Mouse (Mus musculus) forebrain, embryonic 11.5 days (tissue): ENCODE measurements around the gene Eif4h. TPM values are rescaled to one million over a fixed set of nuclear protein-coding genes. Genes with fewer than 3 reads are reported as not detected.

Source experiments
- ATAC-seq: fragments of 200-750 bp; cut with Nextera tagmentation; replicated peaks from 2 replicates; pipeline ENCODE4 v1.8.0; 2017; ENCODE audit warnings: moderate TSS enrichment; ENCODE audit not compliant: low FRiP score
- DNase-seq: peaks from one replicate; pipeline ENCODE4 v3.0.0-alpha.2; 2017; ENCODE audit warnings: low spot score
- H3K27ac ChIP-seq: fragments of 300-500 bp; sonication (generic); 2 replicates; pipeline ENCODE4 v1.5.1; 2014; ENCODE audit warnings: low read depth, low read length
- H3K27me3 ChIP-seq: fragments of 300-500 bp; sonication (generic); 2 replicates; pipeline ENCODE4 v1.6.1; 2014; ENCODE audit warnings: mild to moderate bottlenecking, low read length, mixed read lengths; ENCODE audit not compliant: control insufficient read depth, insufficient read depth
- H3K36me3 ChIP-seq: fragments of 300-500 bp; sonication (generic); 2 replicates; pipeline ENCODE4 v1.6.1; 2014; ENCODE audit warnings: mild to moderate bottlenecking, low read length, moderate library complexity, mixed read lengths; ENCODE audit not compliant: control insufficient read depth, insufficient read depth
- H3K4me1 ChIP-seq: fragments of 300-500 bp; sonication (generic); replicated peaks from 2 replicates; pipeline ENCODE4 v1.6.1; 2014; ENCODE audit warnings: low read length, mixed read lengths; ENCODE audit not compliant: control insufficient read depth, insufficient read depth
- H3K4me2 ChIP-seq: fragments of 300-500 bp; sonication (generic); 2 replicates; pipeline ENCODE4 v1.6.1; 2014; ENCODE audit warnings: low read depth, mild to moderate bottlenecking, low read length, moderate library complexity, mixed read lengths; ENCODE audit not compliant: severe bottlenecking
- H3K4me3 ChIP-seq: fragments of 300-500 bp; sonication (generic); 2 replicates; pipeline ENCODE4 v1.5.1; 2014; ENCODE audit warnings: low read depth, low read length
- H3K9ac ChIP-seq: fragments of 300-500 bp; sonication (generic); 2 replicates; pipeline ENCODE4 v1.6.1; 2014; ENCODE audit warnings: low read length
- H3K9me3 ChIP-seq: fragments of 300-500 bp; sonication (generic); 2 replicates; pipeline ENCODE4 v1.6.1; 2016; ENCODE audit warnings: low read length, mixed read lengths; ENCODE audit not compliant: control insufficient read depth
- WGBS: fragments of 180-500 bp; shearing (Covaris S2); extraction: QIAGEN DNeasy Blood & Tissue Kit; methylation state at CpG from one replicate; pipeline ENCODE4 v1.1.7; 2014; 5-methylcytosine and 5-hydroxymethylcytosine counted together
- polyA plus RNA-seq: library from polyadenylated mRNA; unstranded; fragments of >200 nt; fragmentation: Nextera tagmentation; extraction: Ambion mirVana; gene quantifications from 2 replicates; pipeline ENCODE4 v1.2.1, GENCODE M21; 2014

The Eif4h gene
- polyA plus RNA-seq, 1 experiment from 2014 or later: 493 TPM

- ATAC-seq (no peak), DNase-seq (no peak)
- H3K4me2 ChIP-seq: no peak overlapping the region
- H3K4me3 ChIP-seq: no peak overlapping the region
- H3K27ac ChIP-seq: no peak overlapping the region
- WGBS: 91% methylated on average over 16 of the region's 16 CpGs
- no peaks in the 10 kb centered on the region for H3K27me3 ChIP-seq
- H3K9me3 ChIP-seq: no peaks in the 10 kb centered on the region
- H3K4me1 ChIP-seq: no peaks in the 10 kb centered on the region
- H3K9ac ChIP-seq: no peak overlapping the region
- peaks cover 50% of the 10 kb centered on the region for H3K36me3 ChIP-seq
These were observed 18.1 kb downstream of the Eif4h start for GRCm38 (mm10) chr5:134621099-134621640.

- no peak overlapping the region for H3K4me3 ChIP-seq
- 97% methylated on average over 9 of the region's 9 CpGs for WGBS
- no peak overlapping the region for H3K9ac ChIP-seq
- no peak for DNase-seq
- peaks cover 46% of the 10 kb centered on the region for H3K36me3 ChIP-seq
- H3K9me3 ChIP-seq: no peaks in the 10 kb centered on the region
- no peaks in the 10 kb centered on the region for H3K27me3 ChIP-seq
- no peaks in the 10 kb centered on the region for H3K4me1 ChIP-seq
- ATAC-seq: no peak
- no peak overlapping the region for H3K4me2 ChIP-seq
- no peak overlapping the region for H3K27ac ChIP-seq
These were observed 18.8 kb downstream of the Eif4h start for GRCm38 (mm10) chr5:134620457-134620856.

- Histone ChIP-seq H3K36me3 (peaks cover 19% of the 10 kb centered on the region), H3K4me1 (no peaks in the 10 kb centered on the region), H3K4me3 (no peak overlapping the region), H3K27ac (no peak overlapping the region), H3K27me3 (no peaks in the 10 kb centered on the region), H3K9ac (no peak overlapping the region), H3K9me3 (no peaks in the 10 kb centered on the region), H3K4me2 (no peak overlapping the region)
- DNase-seq: peak; percentile 62
- WGBS: 71% methylated on average over 3 of the region's 3 CpGs
- no peak for ATAC-seq
These were observed 22.2 kb downstream of the Eif4h start for GRCm38 (mm10) chr5:134617071-134617470.

GRCm38 (mm10) chr5:134615780-134616179 is 23.5 kb downstream of the Eif4h start:
- Histone ChIP-seq H3K27me3 (no peaks in the 10 kb centered on the region), H3K27ac (no peak overlapping the region), H3K4me1 (no peaks in the 10 kb centered on the region), H3K4me3 (no peak overlapping the region), H3K9me3 (no peaks in the 10 kb centered on the region), H3K36me3 (peaks cover 9% of the 10 kb centered on the region), H3K9ac (no peak overlapping the region), H3K4me2 (no peak overlapping the region)
- 78% methylated on average over 4 of the region's 4 CpGs for WGBS
- DNase-seq: no peak
- no peak for ATAC-seq

GRCm38 (mm10) chr5:134615380-134615779 is 23.9 kb downstream of the Eif4h start:
- H3K36me3 ChIP-seq: peaks cover 9% of the 10 kb centered on the region
- ATAC-seq: no peak

GRCm38 (mm10) chr5:134614802-134615201 is 24.5 kb downstream of the Eif4h start, which contains the start of gene Lat2:
TSS of gene Lat2 (minus strand) at chr5:134615025.
- H3K4me2 ChIP-seq: no peak within 1 kb of the TSS
- no peak for ATAC-seq
- peaks cover 3% of the 10 kb centered on the region; the same call in 1 of the 2 replicates for H3K36me3 ChIP-seq
- no peak within 1 kb of the TSS for H3K9ac ChIP-seq
- 91% methylated on average over 7 of the region's 7 CpGs for WGBS
- no peak for DNase-seq
- H3K4me1 ChIP-seq: no peaks in the 10 kb centered on the region
- no peak within 1 kb of the TSS for H3K4me3 ChIP-seq
- H3K27me3 ChIP-seq: no peaks in the 10 kb centered on the region
- H3K9me3 ChIP-seq: no peaks in the 10 kb centered on the region
- no peak within 1 kb of the TSS for H3K27ac ChIP-seq

More at GRCm38 (mm10) chr5:134615380-134615779, 23.9 kb downstream of the Eif4h start:
- Histone ChIP-seq H3K4me3 (no peak overlapping the region), H3K4me2 (no peak overlapping the region), H3K27me3 (no peaks in the 10 kb centered on the region), H3K27ac (no peak overlapping the region), H3K9ac (no peak overlapping the region), H3K4me1 (no peaks in the 10 kb centered on the region), H3K9me3 (no peaks in the 10 kb centered on the region)
- no peak for DNase-seq
- WGBS: 91% methylated on average over 8 of the region's 8 CpGs

GRCm38 (mm10) chr5:134614296-134614695 is 25.0 kb downstream of the Eif4h start:
- DNase-seq (no peak), ATAC-seq (no peak)
- Histone ChIP-seq H3K9me3 (no peaks in the 10 kb centered on the region), H3K4me2 (no peak overlapping the region), H3K9ac (no peak overlapping the region), H3K4me1 (no peaks in the 10 kb centered on the region), H3K36me3 (peaks cover 2% of the 10 kb centered on the region; the same call in 1 of the 2 replicates), H3K27me3 (no peaks in the 10 kb centered on the region), H3K27ac (no peak overlapping the region), H3K4me3 (no peak overlapping the region)
- WGBS: 90% methylated on average over 8 of the region's 8 CpGs

GRCm38 (mm10) chr5:134613727-134614126 is 25.6 kb downstream of the Eif4h start:
- ATAC-seq (no peak), DNase-seq (no peak)
- Histone ChIP-seq H3K36me3 (peaks cover 2% of the 10 kb centered on the region; the same call in 1 of the 2 replicates), H3K27ac (no peak overlapping the region), H3K4me3 (no peak overlapping the region), H3K9ac (no peak overlapping the region), H3K4me1 (no peaks in the 10 kb centered on the region), H3K27me3 (no peaks in the 10 kb centered on the region), H3K4me2 (no peak overlapping the region), H3K9me3 (no peaks in the 10 kb centered on the region)
- WGBS: 91% methylated on average over 9 of the region's 9 CpGs

GRCm38 (mm10) chr5:134611810-134612521 is 27.3 kb downstream of the Eif4h start:
- no peak for DNase-seq
- ATAC-seq: no peak
- Histone ChIP-seq H3K4me2 (no peak overlapping the region), H3K27ac (no peak overlapping the region), H3K36me3 (peaks cover 2% of the 10 kb centered on the region; the same call in 1 of the 2 replicates), H3K9me3 (no peaks in the 10 kb centered on the region), H3K4me1 (no peaks in the 10 kb centered on the region), H3K4me3 (no peak overlapping the region), H3K9ac (no peak overlapping the region), H3K27me3 (no peaks in the 10 kb centered on the region)
- 78% methylated on average over 8 of the region's 8 CpGs for WGBS
